Mouse (Mus musculus): ENCODE measurements around the gene Ovol2. TPM values are rescaled to one million over a fixed set of nuclear protein-coding genes. Genes with fewer than 3 reads are reported as not detected.

Ovol2 gene
- polyA plus RNA-seq, 1 experiment from 2014 or later: 0.60 TPM

Other genes with a start within 250 kb of the Ovol2 start
- gene Mgme1, start 61.5 kb downstream of the Ovol2 start, polyA plus RNA-seq (2016; fragmentation: Nextera tagmentation; extraction: Ambion mirVana): 24.7 TPM in 2 replicates
- gene Snx5, start 61.2 kb downstream of the Ovol2 start, polyA plus RNA-seq (2016; fragmentation: Nextera tagmentation; extraction: Ambion mirVana): 119 and 128 TPM in 2 replicates
- gene Kat14, start 36.8 kb upstream of the Ovol2 start, polyA plus RNA-seq (2016; fragmentation: Nextera tagmentation; extraction: Ambion mirVana): 35.3 and 40.7 TPM in 2 replicates
- gene Pet117, start 36.9 kb upstream of the Ovol2 start, polyA plus RNA-seq (2016; fragmentation: Nextera tagmentation; extraction: Ambion mirVana): not detected in 2 replicates
- 0.45 and 0.62 TPM in 2 replicates for gene Dzank1, start 195.3 kb upstream of the Ovol2 start, polyA plus RNA-seq (2016; fragmentation: Nextera tagmentation; extraction: Ambion mirVana)
- gene Polr3f, start 195.6 kb upstream of the Ovol2 start, polyA plus RNA-seq (2016; fragmentation: Nextera tagmentation; extraction: Ambion mirVana): 23.6 and 24.2 TPM in 2 replicates
- gene Rbbp9, start 218.7 kb upstream of the Ovol2 start, polyA plus RNA-seq (2016; fragmentation: Nextera tagmentation; extraction: Ambion mirVana): 37.3 and 53.8 TPM in 2 replicates
- 68.4 and 77.7 TPM in 2 replicates for gene Sec23b, start 224.1 kb upstream of the Ovol2 start, polyA plus RNA-seq (2016; fragmentation: Nextera tagmentation; extraction: Ambion mirVana)